Mouse (Mus musculus): ENCODE results near the gene Slc35e1. TPM values are rescaled to one million over a fixed set of nuclear protein-coding genes. Genes with fewer than 3 reads are reported as not detected.

Slc35e1 gene
- polyA plus RNA-seq, 1 experiment from 2014 or later = 6.6 TPM

GRCm38 (mm10) chr8:72492622-72493081 is 238 bp upstream of the Slc35e1 start:
- Histone ChIP-seq H3K4me2 (ENCODE audit: low read depth, low read length) (peak overlapping the region; percentile 90), H3K9me3 (replicated peaks; ENCODE audit: control insufficient read depth, low read length) (no peaks in the 10 kb centered on the region), H3K4me1 (ENCODE audit: control insufficient read depth, insufficient read depth, low read length) (peaks cover 20% of the 10 kb centered on the region), H3K4me3 (replicated peaks; ENCODE audit: low read length) (peak overlapping the region; percentile 87), H3K9ac (ENCODE audit: low read length) (peak overlapping the region; percentile 88), H3K27ac (ENCODE audit: low read length) (peak overlapping the region; percentile 72; the same call in 1 of the 2 replicates), H3K27me3 (ENCODE audit: control insufficient read depth, insufficient read depth, low read length) (no peaks in the 10 kb centered on the region), H3K36me3 (ENCODE audit: control insufficient read depth, insufficient read depth, low read length) (peaks cover 14% of the 10 kb centered on the region; the same call in 1 of the 2 replicates)
- WGBS = under 1% methylated on average over 56 of the region's 56 CpGs
- peak; percentile 99 for ATAC-seq (ENCODE audit: insufficient read depth, low FRiP score)

GRCm38 (mm10) chr8:72491017-72491416 is 1.4 kb downstream of the Slc35e1 start:
- Histone ChIP-seq H3K4me1 (ENCODE audit: control insufficient read depth, insufficient read depth, low read length) (peaks cover 20% of the 10 kb centered on the region), H3K36me3 (ENCODE audit: control insufficient read depth, insufficient read depth, low read length) (peaks cover 17% of the 10 kb centered on the region; the same call in 1 of the 2 replicates), H3K27me3 (ENCODE audit: control insufficient read depth, insufficient read depth, low read length) (no peaks in the 10 kb centered on the region), H3K27ac (ENCODE audit: low read length) (no peak overlapping the region), H3K4me3 (replicated peaks; ENCODE audit: low read length) (peak overlapping the region; percentile 87), H3K9me3 (replicated peaks; ENCODE audit: control insufficient read depth, low read length) (no peaks in the 10 kb centered on the region), H3K4me2 (ENCODE audit: low read depth, low read length) (peak overlapping the region; percentile 90), H3K9ac (ENCODE audit: low read length) (peak overlapping the region; percentile 88; the same call in 1 of the 2 replicates)
- no peak for ATAC-seq (ENCODE audit: insufficient read depth, low FRiP score)
- WGBS = 78% methylated on average over 2 of the region's 2 CpGs

GRCm38 (mm10) chr8:72487014-72487413 is 5.4 kb downstream of the Slc35e1 start:
- H3K4me1 ChIP-seq (ENCODE audit: control insufficient read depth, insufficient read depth, low read length) = peaks cover 11% of the 10 kb centered on the region
- no peak overlapping the region for H3K4me2 ChIP-seq (ENCODE audit: low read depth, low read length)
- H3K4me3 ChIP-seq (replicated peaks; ENCODE audit: low read length) = no peak overlapping the region
- no peaks in the 10 kb centered on the region for H3K27me3 ChIP-seq (ENCODE audit: control insufficient read depth, insufficient read depth, low read length)
- H3K36me3 ChIP-seq (ENCODE audit: control insufficient read depth, insufficient read depth, low read length) = peaks cover 30% of the 10 kb centered on the region
- H3K27ac ChIP-seq (ENCODE audit: low read length) = no peak overlapping the region
- ATAC-seq (ENCODE audit: insufficient read depth, low FRiP score) = no peak
- H3K9me3 ChIP-seq (replicated peaks; ENCODE audit: control insufficient read depth, low read length) = no peaks in the 10 kb centered on the region
- H3K9ac ChIP-seq (ENCODE audit: low read length) = no peak overlapping the region

- WGBS = 77% methylated on average over 6 of the region's 6 CpGs
- H3K27me3 ChIP-seq (ENCODE audit: control insufficient read depth, insufficient read depth, low read length) = no peaks in the 10 kb centered on the region
- no peaks in the 10 kb centered on the region for H3K4me1 ChIP-seq (ENCODE audit: control insufficient read depth, insufficient read depth, low read length)
- no peak overlapping the region for H3K4me3 ChIP-seq (replicated peaks; ENCODE audit: low read length)
- no peak overlapping the region for H3K9ac ChIP-seq (ENCODE audit: low read length)
- H3K27ac ChIP-seq (ENCODE audit: low read length) = no peak overlapping the region
- H3K36me3 ChIP-seq (ENCODE audit: control insufficient read depth, insufficient read depth, low read length) = peaks cover 33% of the 10 kb centered on the region
- no peak for ATAC-seq (ENCODE audit: insufficient read depth, low FRiP score)
- H3K4me2 ChIP-seq (ENCODE audit: low read depth, low read length) = no peak overlapping the region
- H3K9me3 ChIP-seq (replicated peaks; ENCODE audit: control insufficient read depth, low read length) = no peaks in the 10 kb centered on the region
Observed at GRCm38 (mm10) chr8:72485456-72486199, 6.8 kb downstream of the Slc35e1 start.

GRCm38 (mm10) chr8:72474826-72475546 is 17.4 kb downstream of the Slc35e1 start, which contains the start of gene Cherp:
Cherp (minus strand) TSS chr8:72475226.
- WGBS = under 1% methylated on average over 80 of the region's 80 CpGs
- H3K9me3 ChIP-seq (replicated peaks; ENCODE audit: control insufficient read depth, low read length) = peaks cover 6% of the 10 kb centered on the region
- H3K36me3 ChIP-seq (ENCODE audit: control insufficient read depth, insufficient read depth, low read length) = peaks cover 28% of the 10 kb centered on the region
- H3K4me3 ChIP-seq (replicated peaks; ENCODE audit: low read length) = peak within 1 kb of the TSS; percentile 95
- peak within 1 kb of the TSS; percentile 89 for H3K27ac ChIP-seq (ENCODE audit: low read length)
- peak; percentile 96 for ATAC-seq (ENCODE audit: insufficient read depth, low FRiP score)
- no peaks in the 10 kb centered on the region for H3K27me3 ChIP-seq (ENCODE audit: control insufficient read depth, insufficient read depth, low read length)
- peaks cover 16% of the 10 kb centered on the region for H3K4me1 ChIP-seq (ENCODE audit: control insufficient read depth, insufficient read depth, low read length)
- H3K9ac ChIP-seq (ENCODE audit: low read length) = peak within 1 kb of the TSS; percentile 94
- H3K4me2 ChIP-seq (ENCODE audit: low read depth, low read length) = peak within 1 kb of the TSS; percentile 90

- Histone ChIP-seq H3K9me3 (replicated peaks; ENCODE audit: control insufficient read depth, low read length) (no peaks in the 10 kb centered on the region), H3K4me3 (replicated peaks; ENCODE audit: low read length) (no peak overlapping the region), H3K27me3 (ENCODE audit: control insufficient read depth, insufficient read depth, low read length) (no peaks in the 10 kb centered on the region), H3K4me2 (ENCODE audit: low read depth, low read length) (no peak overlapping the region), H3K27ac (ENCODE audit: low read length) (no peak overlapping the region), H3K4me1 (ENCODE audit: control insufficient read depth, insufficient read depth, low read length) (peaks cover 8% of the 10 kb centered on the region), H3K36me3 (ENCODE audit: control insufficient read depth, insufficient read depth, low read length) (peaks cover 55% of the 10 kb centered on the region), H3K9ac (ENCODE audit: low read length) (no peak overlapping the region)
- ATAC-seq (ENCODE audit: insufficient read depth, low FRiP score) = no peak
- WGBS = 91% methylated on average over 7 of the region's 7 CpGs
Observed at GRCm38 (mm10) chr8:72470684-72471083, 21.7 kb downstream of the Slc35e1 start.

- Histone ChIP-seq H3K27me3 (ENCODE audit: control insufficient read depth, insufficient read depth, low read length) (no peaks in the 10 kb centered on the region), H3K4me1 (ENCODE audit: control insufficient read depth, insufficient read depth, low read length) (peaks cover 7% of the 10 kb centered on the region), H3K36me3 (ENCODE audit: control insufficient read depth, insufficient read depth, low read length) (peaks cover 55% of the 10 kb centered on the region), H3K9me3 (replicated peaks; ENCODE audit: control insufficient read depth, low read length) (no peaks in the 10 kb centered on the region), H3K9ac (ENCODE audit: low read length) (no peak overlapping the region), H3K27ac (ENCODE audit: low read length) (no peak overlapping the region), H3K4me3 (replicated peaks; ENCODE audit: low read length) (no peak overlapping the region), H3K4me2 (ENCODE audit: low read depth, low read length) (no peak overlapping the region)
- WGBS = 92% methylated on average over 8 of the region's 8 CpGs
- ATAC-seq (ENCODE audit: insufficient read depth, low FRiP score) = no peak
Observed at GRCm38 (mm10) chr8:72469984-72470383, 22.4 kb downstream of the Slc35e1 start.

- H3K4me1 ChIP-seq (ENCODE audit: control insufficient read depth, insufficient read depth, low read length) = peaks cover 7% of the 10 kb centered on the region
- no peaks in the 10 kb centered on the region for H3K9me3 ChIP-seq (replicated peaks; ENCODE audit: control insufficient read depth, low read length)
- H3K4me2 ChIP-seq (ENCODE audit: low read depth, low read length) = no peak overlapping the region
- 87% methylated on average over 2 of the region's 2 CpGs for WGBS
- H3K4me3 ChIP-seq (replicated peaks; ENCODE audit: low read length) = no peak overlapping the region
- H3K27me3 ChIP-seq (ENCODE audit: control insufficient read depth, insufficient read depth, low read length) = no peaks in the 10 kb centered on the region
- ATAC-seq (ENCODE audit: insufficient read depth, low FRiP score) = no peak
- H3K36me3 ChIP-seq (ENCODE audit: control insufficient read depth, insufficient read depth, low read length) = peaks cover 55% of the 10 kb centered on the region
- no peak overlapping the region for H3K27ac ChIP-seq (ENCODE audit: low read length)
- H3K9ac ChIP-seq (ENCODE audit: low read length) = no peak overlapping the region
Observed at GRCm38 (mm10) chr8:72469243-72469642, 23.2 kb downstream of the Slc35e1 start.

GRCm38 (mm10) chr8:72464211-72464610 is 28.2 kb downstream of the Slc35e1 start:
- no peaks in the 10 kb centered on the region for H3K9me3 ChIP-seq (replicated peaks; ENCODE audit: control insufficient read depth, low read length)
- H3K4me1 ChIP-seq (ENCODE audit: control insufficient read depth, insufficient read depth, low read length) = no peaks in the 10 kb centered on the region
- no peak overlapping the region for H3K4me3 ChIP-seq (replicated peaks; ENCODE audit: low read length)
- H3K4me2 ChIP-seq (ENCODE audit: low read depth, low read length) = no peak overlapping the region
- no peaks in the 10 kb centered on the region for H3K27me3 ChIP-seq (ENCODE audit: control insufficient read depth, insufficient read depth, low read length)
- 93% methylated on average over 10 of the region's 10 CpGs for WGBS
- peaks cover 61% of the 10 kb centered on the region for H3K36me3 ChIP-seq (ENCODE audit: control insufficient read depth, insufficient read depth, low read length)
- H3K27ac ChIP-seq (ENCODE audit: low read length) = no peak overlapping the region
- H3K9ac ChIP-seq (ENCODE audit: low read length) = no peak overlapping the region
- ATAC-seq (ENCODE audit: insufficient read depth, low FRiP score) = no peak

Measured in stomach, embryonic 16.5 days (tissue).